15 mouse cellular contexts compared by ENCODE assay signal in the genomic region with DNA sequence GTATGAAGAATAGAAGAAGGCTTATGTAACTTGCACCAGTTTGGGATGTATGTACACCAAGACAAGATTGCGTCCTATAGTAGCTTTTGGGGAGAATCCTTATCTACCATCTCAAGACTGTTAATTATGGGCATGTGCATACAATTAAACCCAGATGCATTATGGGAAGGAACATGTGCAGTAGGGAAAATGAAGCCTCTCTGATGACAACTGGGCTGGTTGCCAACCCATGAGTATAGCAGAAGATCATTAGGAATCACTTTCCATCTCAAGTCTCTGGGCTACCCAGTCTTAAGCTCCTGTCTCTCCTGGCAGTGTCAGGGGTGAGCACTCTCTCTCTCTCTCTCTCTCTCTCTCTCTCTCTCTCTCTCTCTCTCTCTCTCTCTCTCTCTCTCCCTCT.
"Had no signal": no experiment of that assay in that cellular context is flagged by ENCODE, and none has a peak within 500 bp of the region (broad histone marks: within the 10 kb centered on the region; RNA-seq: fewer than 3 reads in every experiment).

No protein-coding gene starts in this region.

- H3K36me3 ChIP-seq: limb, embryonic 15.5 days; lung, embryonic 15.5 days had no signal

- H3K27me3 ChIP-seq: limb, embryonic 15.5 days; lung, embryonic 15.5 days had no signal

- ATAC-seq: liver, postnatal 0 days had no signal

- H3K4me2 ChIP-seq: limb, embryonic 15.5 days; liver, embryonic 11.5 days; lung, embryonic 15.5 days; midbrain, embryonic 11.5 days had no signal

- H3K4me1 ChIP-seq: limb, embryonic 15.5 days; lung, embryonic 15.5 days had no signal

- H3K9me3 ChIP-seq: limb, embryonic 15.5 days; lung, embryonic 15.5 days had no signal

- H3K27ac ChIP-seq: kidney, postnatal 0 days; layer of hippocampus, adult 2 months; limb, embryonic 15.5 days; liver, embryonic 14.5 days; lung, embryonic 15.5 days had no signal

- DNase-seq: kidney, adult 2 months; kidney, postnatal 25 days; layer of hippocampus, adult 9-11 months; liver, postnatal 0 days; lung, postnatal 10 days; lung, postnatal 4 days; midbrain, embryonic 14.5 days; thymus, postnatal 25 days had no signal

- H3K9ac ChIP-seq: limb, embryonic 15.5 days; liver, embryonic 14.5 days; liver, postnatal 0 days; lung, embryonic 15.5 days had no signal

- H3K4me3 ChIP-seq: layer of hippocampus, adult 2 months; limb, embryonic 15.5 days; lung, embryonic 15.5 days had no signal
